Mouse (Mus musculus): ENCODE measurements around the gene Hist1h2bf. TPM values are rescaled to one million over a fixed set of nuclear protein-coding genes. Genes with fewer than 3 reads are reported as not detected.
"Not testable (repeated sequence)": the region's sequence is repeated elsewhere in the genome, so short reads cannot be mapped to it uniquely, and the experiment has no call there.

Gene Hist1h2bf
- polyA plus RNA-seq (2017; shearing (Covaris generic)): under 1 TPM in 1 of 2 experiments, not detected in 1; 0.83 TPM

GRCm38 (mm10) chr13:23573898-23574524 is at the start of gene Hist1h2bf, which contains the start of gene Hist1h2ad:
Gene Hist1h2bf, minus strand, starts transcription at chr13:23574196.
Gene Hist1h2ad, plus strand, starts transcription at chr13:23574381.
- ATAC-seq: peak; percentile 75

- no peak for ATAC-seq
Observed at GRCm38 (mm10) chr13:23622861-23623450, 49.0 kb upstream of the Hist1h2bf start.

- peak; percentile 36 for ATAC-seq
Observed at GRCm38 (mm10) chr13:23622175-23622671, 48.2 kb upstream of the Hist1h2bf start, which contains the start of gene Hist1h1e. Gene Hist1h1e, minus strand, starts transcription at chr13:23622558.

GRCm38 (mm10) chr13:23621532-23622174 is 47.7 kb upstream of the Hist1h2bf start:
- peak; percentile 74 for ATAC-seq

- peak; percentile 87 for ATAC-seq
Observed at GRCm38 (mm10) chr13:23620733-23621531, 46.9 kb upstream of the Hist1h2bf start, which contains the start of gene Hist1h2be. Gene Hist1h2be, minus strand, starts transcription at chr13:23621124.

GRCm38 (mm10) chr13:23620056-23620732 is 46.2 kb upstream of the Hist1h2bf start:
- no peak for ATAC-seq

GRCm38 (mm10) chr13:23611638-23612037 is 37.6 kb upstream of the Hist1h2bf start:
- ATAC-seq: no peak

- ATAC-seq: no peak
Observed at GRCm38 (mm10) chr13:23610393-23610792, 36.4 kb upstream of the Hist1h2bf start.

GRCm38 (mm10) chr13:23609844-23610243 is 35.8 kb upstream of the Hist1h2bf start:
- ATAC-seq: no peak

- ATAC-seq: no peak
Observed at GRCm38 (mm10) chr13:23609209-23609608, 35.2 kb upstream of the Hist1h2bf start.

GRCm38 (mm10) chr13:23605052-23605451 is 31.1 kb upstream of the Hist1h2bf start:
- no peak for ATAC-seq

- ATAC-seq: no peak
Observed at GRCm38 (mm10) chr13:23604452-23604851, 30.5 kb upstream of the Hist1h2bf start.

- no peak for ATAC-seq
Observed at GRCm38 (mm10) chr13:23603182-23603699, 29.2 kb upstream of the Hist1h2bf start.

GRCm38 (mm10) chr13:23597957-23598356 is 24.0 kb upstream of the Hist1h2bf start:
- ATAC-seq: peak; percentile 52

GRCm38 (mm10) chr13:23595622-23596372 is 21.8 kb upstream of the Hist1h2bf start:
- ATAC-seq: no peak

- ATAC-seq: no peak
Observed at GRCm38 (mm10) chr13:23595185-23595584, 21.2 kb upstream of the Hist1h2bf start.

- no peak for ATAC-seq
Observed at GRCm38 (mm10) chr13:23593051-23593770, 19.2 kb upstream of the Hist1h2bf start.

- ATAC-seq: no peak
Observed at GRCm38 (mm10) chr13:23592614-23593013, 18.6 kb upstream of the Hist1h2bf start.

GRCm38 (mm10) chr13:23591886-23592285 is 17.9 kb upstream of the Hist1h2bf start:
- ATAC-seq: not testable (repeated sequence)

- ATAC-seq: no peak
Observed at GRCm38 (mm10) chr13:23591206-23591605, 17.2 kb upstream of the Hist1h2bf start.
